Mouse (Mus musculus): ENCODE results near the gene Ugdh. TPM values are rescaled to one million over a fixed set of nuclear protein-coding genes. Genes with fewer than 3 reads are reported as not detected.

The Ugdh gene
- total and polyA plus RNA-seq, 3 experiments = 6.1 to 18.0 (median 13.6) TPM

DNA sequence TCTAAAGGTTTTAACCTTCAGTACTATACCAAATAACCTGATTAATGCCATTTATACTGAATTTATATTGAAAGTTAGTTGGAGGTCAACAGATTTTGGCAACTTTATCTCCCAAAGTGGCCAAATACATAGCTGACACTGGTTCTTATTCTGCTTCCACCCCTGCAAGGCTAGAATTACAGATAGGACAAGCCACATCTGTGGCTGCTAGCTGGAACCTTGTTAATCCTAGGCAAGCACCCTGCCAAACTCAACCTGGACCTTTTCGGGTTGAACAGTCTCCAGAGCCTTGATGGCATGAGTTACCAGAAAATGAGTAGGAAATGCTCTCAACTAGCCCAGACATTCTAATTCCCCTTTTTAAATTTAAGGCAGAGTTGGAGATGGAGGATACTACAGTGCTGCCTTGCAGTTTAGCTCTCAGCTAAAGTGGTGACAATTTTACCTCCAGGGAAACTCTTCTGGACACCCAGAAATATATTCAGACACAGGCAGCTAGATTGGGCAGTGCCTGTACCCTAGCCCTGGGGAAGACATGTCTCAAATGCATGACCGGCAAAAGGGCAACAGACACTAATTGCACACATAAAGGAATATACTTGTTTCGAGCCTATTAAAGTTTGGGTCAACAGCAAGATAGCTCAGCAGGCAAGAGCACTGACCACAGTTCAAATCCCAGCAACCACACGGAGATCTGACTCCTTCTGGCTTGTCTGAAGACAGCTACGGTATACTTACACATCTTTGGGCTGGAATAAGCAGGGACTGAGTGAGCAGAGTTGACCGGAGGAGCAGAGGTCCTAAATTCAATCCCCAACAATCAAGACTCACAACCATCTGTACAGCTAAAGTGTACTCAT, 48.5 kb downstream of the Ugdh start:
- Histone ChIP-seq H3K36me3 (ENCODE audit: control insufficient read depth, insufficient read depth, low read length) (peaks cover 17% of the 10 kb centered on the region), H3K4me1 (ENCODE audit: control insufficient read depth, insufficient read depth, low read length) (peaks cover 4% of the 10 kb centered on the region), H3K27me3 (ENCODE audit: control insufficient read depth, insufficient read depth, low read length) (no peaks in the 10 kb centered on the region), H3K27ac (no peak overlapping the region), H3K79me2 (replicated peaks; ENCODE audit: control insufficient read depth, insufficient read depth, low read length) (no peaks in the 10 kb centered on the region), H3K4me3 (no peak overlapping the region), H3K9ac (ENCODE audit: low read depth, low read length) (no peak overlapping the region)
- DNase-seq = no peak
- TF ChIP-seq POLR2A (IDR thresholded peaks at IDR 0.05; ENCODE audit: insufficient read depth, low read depth, low read length) (peak; percentile 21; the same call in 1 of the 2 replicates), CTCF (IDR thresholded peaks at IDR 0.05) (no peak), EP300 (IDR thresholded peaks at IDR 0.05; ENCODE audit: insufficient read depth, low read depth, low read length) (no peak)
- WGBS = 78% methylated on average over 6 of the region's 6 CpGs
- intact Hi-C loops (cut with DNase I) = no loop called here

DNA sequence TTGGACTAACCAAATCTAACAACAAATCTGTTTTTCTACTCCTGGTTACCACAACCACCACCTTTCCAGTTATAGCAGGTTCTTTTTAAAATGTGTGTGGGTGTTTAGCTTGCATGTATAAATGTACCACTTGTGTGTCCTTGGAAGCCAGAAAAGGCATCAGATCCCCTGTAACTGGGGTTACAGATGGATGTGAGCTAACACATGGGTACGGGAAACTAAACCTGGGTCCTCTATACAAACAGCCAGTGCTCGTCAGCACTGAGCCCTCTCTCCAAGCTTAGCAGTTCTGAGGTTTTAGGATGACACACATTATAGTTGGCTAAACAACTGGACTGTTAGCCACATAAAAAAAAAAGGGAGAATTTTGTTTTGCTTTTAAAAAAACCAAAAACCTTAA, 50.0 kb downstream of the Ugdh start:
- no peak overlapping the region for H3K27ac ChIP-seq
- H3K9ac ChIP-seq (ENCODE audit: low read depth, low read length) = no peak overlapping the region
- H3K36me3 ChIP-seq (ENCODE audit: control insufficient read depth, insufficient read depth, low read length) = peaks cover 17% of the 10 kb centered on the region
- no peaks in the 10 kb centered on the region for H3K27me3 ChIP-seq (ENCODE audit: control insufficient read depth, insufficient read depth, low read length)
- DNase-seq = no peak
- intact Hi-C loops (cut with DNase I) = no loop called here
- peaks cover 4% of the 10 kb centered on the region for H3K4me1 ChIP-seq (ENCODE audit: control insufficient read depth, insufficient read depth, low read length)
- no peak overlapping the region for H3K4me3 ChIP-seq
- H3K79me2 ChIP-seq (replicated peaks; ENCODE audit: control insufficient read depth, insufficient read depth, low read length) = no peaks in the 10 kb centered on the region
- 78% methylated on average over 2 of the region's 2 CpGs for WGBS
- TF ChIP-seq POLR2A (IDR thresholded peaks at IDR 0.05; ENCODE audit: insufficient read depth, low read depth, low read length) (no peak), CTCF (IDR thresholded peaks at IDR 0.05) (no peak), EP300 (IDR thresholded peaks at IDR 0.05; ENCODE audit: insufficient read depth, low read depth, low read length) (no peak)

DNA sequence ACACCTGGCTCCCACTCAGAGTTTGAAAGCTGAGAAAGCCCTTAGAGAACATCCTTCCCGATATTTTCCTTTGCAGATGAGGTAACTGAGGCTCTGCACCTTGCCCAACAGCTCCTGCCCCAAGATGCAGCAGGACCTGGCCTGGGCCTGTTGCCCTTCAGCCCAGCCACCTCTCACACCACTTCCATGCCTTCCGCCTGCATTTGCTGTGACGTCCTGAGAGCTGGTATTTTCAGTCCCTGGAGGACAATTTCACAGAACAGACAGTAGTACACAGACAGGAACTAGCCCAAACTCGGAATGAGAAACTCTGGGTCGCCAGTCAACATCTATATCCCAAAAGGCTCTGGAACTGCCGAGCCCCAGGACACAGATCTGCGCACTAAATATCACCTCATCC, 61.0 kb downstream of the Ugdh start:
- intact Hi-C loops (cut with DNase I) = no loop called here
- TF ChIP-seq POLR2A (IDR thresholded peaks at IDR 0.05; ENCODE audit: insufficient read depth, low read depth, low read length) = no peak
- no peak for TF ChIP-seq EP300 (IDR thresholded peaks at IDR 0.05; ENCODE audit: insufficient read depth, low read depth, low read length)
- TF ChIP-seq CTCF (IDR thresholded peaks at IDR 0.05) = no peak
- no peak overlapping the region for H3K9ac ChIP-seq (ENCODE audit: low read depth, low read length)
- WGBS = 74% methylated on average over 7 of the region's 7 CpGs
- no peaks in the 10 kb centered on the region for H3K79me2 ChIP-seq (replicated peaks; ENCODE audit: control insufficient read depth, insufficient read depth, low read length)
- H3K27ac ChIP-seq = no peak overlapping the region
- no peak overlapping the region for H3K4me3 ChIP-seq
- no peaks in the 10 kb centered on the region for H3K27me3 ChIP-seq (ENCODE audit: control insufficient read depth, insufficient read depth, low read length)
- no peaks in the 10 kb centered on the region for H3K4me1 ChIP-seq (ENCODE audit: control insufficient read depth, insufficient read depth, low read length)
- H3K36me3 ChIP-seq (ENCODE audit: control insufficient read depth, insufficient read depth, low read length) = no peaks in the 10 kb centered on the region
- DNase-seq = no peak

DNA sequence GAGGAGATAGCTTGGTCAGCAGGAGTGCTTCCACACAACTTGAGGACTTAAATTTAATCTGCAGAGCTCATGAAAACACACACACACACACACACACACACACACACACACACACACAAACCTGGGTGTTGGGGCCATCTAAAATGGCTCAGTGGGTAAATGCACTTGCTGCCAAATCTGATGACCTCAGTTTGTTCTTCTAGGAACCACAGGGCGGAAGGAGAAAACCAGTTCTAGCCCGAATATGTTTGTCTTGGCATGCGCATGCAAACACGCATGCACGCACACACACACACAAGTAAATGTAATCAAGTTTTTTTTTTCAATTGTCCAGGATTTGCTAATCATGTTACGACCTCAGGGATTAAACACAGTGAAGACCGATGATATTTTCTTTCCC, 64.2 kb downstream of the Ugdh start:
- intact Hi-C loops (cut with DNase I) = no loop called here
- 85% methylated on average over 7 of the region's 7 CpGs for WGBS
- TF ChIP-seq EP300 (IDR thresholded peaks at IDR 0.05; ENCODE audit: insufficient read depth, low read depth, low read length) (no peak), POLR2A (IDR thresholded peaks at IDR 0.05; ENCODE audit: insufficient read depth, low read depth, low read length) (no peak), CTCF (IDR thresholded peaks at IDR 0.05) (no peak)

DNA sequence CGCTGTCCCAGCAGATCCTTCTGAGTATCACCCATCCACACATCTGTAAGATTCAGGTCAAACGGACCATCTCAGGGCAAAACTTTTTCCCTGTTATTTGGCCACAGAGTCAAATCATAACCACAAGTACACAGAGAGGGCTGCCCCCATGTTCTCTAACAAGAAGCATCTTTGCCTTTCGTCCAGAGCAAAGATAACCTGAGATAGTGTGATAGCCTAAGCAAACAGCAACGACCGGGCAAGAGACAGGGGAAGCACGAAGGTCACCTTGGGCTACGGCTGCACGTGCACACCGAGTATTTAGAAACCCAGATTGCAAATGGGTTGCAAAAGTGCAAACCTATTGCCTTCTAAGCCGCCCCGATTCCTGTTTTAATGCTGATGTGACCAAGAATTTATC, 67.9 kb downstream of the Ugdh start:
- H3K36me3 ChIP-seq (ENCODE audit: control insufficient read depth, insufficient read depth, low read length) = no peaks in the 10 kb centered on the region
- no peaks in the 10 kb centered on the region for H3K4me1 ChIP-seq (ENCODE audit: control insufficient read depth, insufficient read depth, low read length)
- WGBS = 71% methylated on average over 11 of the region's 11 CpGs
- intact Hi-C loops (cut with DNase I) = no loop called here
- no peaks in the 10 kb centered on the region for H3K27me3 ChIP-seq (ENCODE audit: control insufficient read depth, insufficient read depth, low read length)
- no peak overlapping the region for H3K9ac ChIP-seq (ENCODE audit: low read depth, low read length)
- no peak overlapping the region for H3K27ac ChIP-seq
- H3K79me2 ChIP-seq (replicated peaks; ENCODE audit: control insufficient read depth, insufficient read depth, low read length) = no peaks in the 10 kb centered on the region
- no peak overlapping the region for H3K4me3 ChIP-seq
- no peak for TF ChIP-seq EP300 (IDR thresholded peaks at IDR 0.05; ENCODE audit: insufficient read depth, low read depth, low read length)
- no peak for DNase-seq

More for the DNA sequence above, 64.2 kb downstream of the Ugdh start:
- Histone ChIP-seq H3K4me1 (ENCODE audit: control insufficient read depth, insufficient read depth, low read length) (no peaks in the 10 kb centered on the region), H3K4me3 (no peak overlapping the region), H3K79me2 (replicated peaks; ENCODE audit: control insufficient read depth, insufficient read depth, low read length) (no peaks in the 10 kb centered on the region), H3K27ac (no peak overlapping the region), H3K36me3 (ENCODE audit: control insufficient read depth, insufficient read depth, low read length) (no peaks in the 10 kb centered on the region), H3K27me3 (ENCODE audit: control insufficient read depth, insufficient read depth, low read length) (no peaks in the 10 kb centered on the region), H3K9ac (ENCODE audit: low read depth, low read length) (no peak overlapping the region)
- DNase-seq = no peak

Other genes with a start within 250 kb of the Ugdh start
- 1 to 10 TPM; 1.2 to 1.9 TPM for gene Wdr19, start 236.3 kb downstream of the Ugdh start, total RNA-seq (2021)
- gene Wdr19, start 236.3 kb downstream of the Ugdh start, polyA plus RNA-seq (2012; rRNA removed) = 1.4 and 1.7 TPM in 2 replicates
- 10 to 100 TPM; 31.9 to 38.2 TPM for gene Rfc1, start 100.3 kb downstream of the Ugdh start, total RNA-seq (2021)
- 8.4 and 11.5 TPM in 2 replicates for gene Rfc1, start 100.3 kb downstream of the Ugdh start, polyA plus RNA-seq (2012; rRNA removed)
- gene Klb, start 87.6 kb downstream of the Ugdh start, total RNA-seq (2021) = under 1 TPM; 0.08 to 0.34 TPM
- gene Klb, start 87.6 kb downstream of the Ugdh start, polyA plus RNA-seq (2012; rRNA removed) = 0.91 and 1.1 TPM in 2 replicates
- gene Rpl9, start 44.5 kb downstream of the Ugdh start, total RNA-seq (2021) = 100 to 1,000 TPM; 592 to 715 TPM
- 190 and 325 TPM in 2 replicates for gene Rpl9, start 44.5 kb downstream of the Ugdh start, polyA plus RNA-seq (2012; rRNA removed)
- gene Lias, start 44.5 kb downstream of the Ugdh start, total RNA-seq (2021) = 10 to 100 TPM; 45.7 to 54.1 TPM
- gene Lias, start 44.5 kb downstream of the Ugdh start, polyA plus RNA-seq (2012; rRNA removed) = 21.3 and 32.5 TPM in 2 replicates
- not detected for gene Gm43552, start 56.9 kb upstream of the Ugdh start, total RNA-seq (2021)
- gene Gm43552, start 56.9 kb upstream of the Ugdh start, polyA plus RNA-seq (2012; rRNA removed) = not detected in 2 replicates
- 10 to 100 TPM; 97.1 to 97.3 TPM for gene Smim14, start 101.2 kb upstream of the Ugdh start, total RNA-seq (2021)
- 94.2 and 133 TPM in 2 replicates for gene Smim14, start 101.2 kb upstream of the Ugdh start, polyA plus RNA-seq (2012; rRNA removed)
- 10 to 100 TPM; 57.3 to 70.3 TPM for gene Ube2k, start 101.3 kb upstream of the Ugdh start, total RNA-seq (2021)
- gene Ube2k, start 101.3 kb upstream of the Ugdh start, polyA plus RNA-seq (2012; rRNA removed) = 21.4 and 34.5 TPM in 2 replicates